ENCODE assay signal across 11 mouse cellular contexts in genomic region chr17:26698846-26699245, GRCm38 (mm10). TPM values are rescaled to one million over a fixed set of nuclear protein-coding genes. Genes with fewer than 3 reads are reported as not detected.
DNase-seq lines count a peak whose midpoint lies in the region; ATAC-seq and TF ChIP-seq lines count a peak whose summit lies in the region.
"Had no signal": no experiment of that assay in that cellular context is flagged by ENCODE, and none has a peak within 500 bp of the region (broad histone marks: within the 10 kb centered on the region; RNA-seq: fewer than 3 reads in every experiment).

No protein-coding gene starts in this region.

- H3K36me3 ChIP-seq in heart, embryonic 13.5 days = peaks cover 68% of the 10 kb centered on the region
- H3K36me3 ChIP-seq in midbrain, embryonic 11.5 days (ENCODE audit: control insufficient read depth, insufficient read depth, low read length) = peaks cover 8% of the 10 kb centered on the region; the same call in 1 of the 2 replicates
- peaks cover 23% of the 10 kb centered on the region for H3K36me3 ChIP-seq in midbrain, embryonic 15.5 days (replicated peaks)

- 85% methylated on average over 5 of the region's 5 CpGs for WGBS in heart, embryonic 13.5 days
- WGBS in midbrain, embryonic 11.5 days = 84% methylated on average over 5 of the region's 5 CpGs
- WGBS in midbrain, embryonic 15.5 days = 89% methylated on average over 5 of the region's 5 CpGs
- WGBS in bone marrow, adult 2 months = 83% methylated on average over 5 of the region's 5 CpGs

- no peak for TF ChIP-seq POLR2A in bone marrow, adult 2 months (IDR thresholded peaks at IDR 0.05; ENCODE audit: borderline replicate concordance, control insufficient read depth, low read depth, low read length)

- H3K4me1 ChIP-seq in heart, embryonic 13.5 days = peaks cover 57% of the 10 kb centered on the region
- no peaks in the 10 kb centered on the region for H3K4me1 ChIP-seq in midbrain, embryonic 11.5 days (ENCODE audit: control insufficient read depth, insufficient read depth, low read length)
- H3K4me1 ChIP-seq in midbrain, embryonic 15.5 days = no peaks in the 10 kb centered on the region; the same call in 1 of the 2 replicates
- H3K4me1 ChIP-seq in bone marrow, adult 2 months (ENCODE audit: control insufficient read depth, insufficient read depth, low read length) = no peaks in the 10 kb centered on the region; the same call in 1 of the 2 replicates

- intact Hi-C loops in heart, postnatal 14 days (cut with DNase I) = no loop called here
- intact Hi-C loops in left cerebral cortex, postnatal 14 days (cut with DNase I) = no loop called here

- no peak overlapping the region for H3K9ac ChIP-seq in heart, embryonic 13.5 days
- H3K9ac ChIP-seq in midbrain, embryonic 11.5 days (ENCODE audit: low read length) = no peak overlapping the region
- H3K9ac ChIP-seq in midbrain, embryonic 15.5 days = no peak overlapping the region
- H3K9ac ChIP-seq: neural tube, embryonic 13.5 days had no signal

- no peak overlapping the region for H3K4me2 ChIP-seq in heart, embryonic 13.5 days
- no peak overlapping the region for H3K4me2 ChIP-seq in midbrain, embryonic 11.5 days
- H3K4me2 ChIP-seq in midbrain, embryonic 15.5 days = no peak overlapping the region
- H3K4me2 ChIP-seq: neural tube, embryonic 13.5 days had no signal

- peak overlapping the region; percentile 62 for H3K27ac ChIP-seq in heart, embryonic 13.5 days (replicated peaks)
- no peak overlapping the region for H3K27ac ChIP-seq in midbrain, embryonic 11.5 days (ENCODE audit: low read depth, low read length)
- no peak overlapping the region for H3K27ac ChIP-seq in midbrain, embryonic 15.5 days
- no peak overlapping the region for H3K27ac ChIP-seq in bone marrow, adult 2 months (ENCODE audit: control insufficient read depth, insufficient read depth, low read depth, low read length, poor library complexity)
- H3K27ac ChIP-seq: heart, embryonic 10.5 days; neural tube, embryonic 13.5 days had no signal

- no peaks in the 10 kb centered on the region for H3K9me3 ChIP-seq in heart, embryonic 13.5 days
- no peaks in the 10 kb centered on the region for H3K9me3 ChIP-seq in midbrain, embryonic 11.5 days (ENCODE audit: control insufficient read depth, low read length)
- no peaks in the 10 kb centered on the region for H3K9me3 ChIP-seq in midbrain, embryonic 15.5 days
- H3K9me3 ChIP-seq: heart, embryonic 10.5 days; neural tube, embryonic 13.5 days had no signal

- DNase-seq in heart, postnatal 14 days = no peak
- DNase-seq in midbrain, embryonic 11.5 days (ENCODE audit: low spot score, missing footprints) = peak; percentile 59
- peak; percentile 26 for DNase-seq in thymus, postnatal 0 days (ENCODE audit: low spot score)
- no peak for DNase-seq in right cerebral cortex, adult 18-20 months
- DNase-seq in left cerebral cortex, postnatal 14 days (ENCODE audit: low spot score in 2 of 2) = no peak
- DNase-seq: cerebellum, adult 11-12 months had no signal

- no peak overlapping the region for H3K4me3 ChIP-seq in heart, embryonic 13.5 days
- H3K4me3 ChIP-seq in midbrain, embryonic 11.5 days (ENCODE audit: low read depth, low read length) = no peak overlapping the region
- H3K4me3 ChIP-seq in midbrain, embryonic 15.5 days = no peak overlapping the region
- no peak overlapping the region for H3K4me3 ChIP-seq in bone marrow, adult 2 months (replicated peaks; ENCODE audit: control insufficient read depth, low read depth, low read length)
- H3K4me3 ChIP-seq: heart, embryonic 10.5 days; neural tube, embryonic 13.5 days had no signal

- ATAC-seq in heart, embryonic 13.5 days (ENCODE audit: extremely low read depth, insufficient number of reproducible peaks, low FRiP score, low TSS enrichment) = no peak
- ATAC-seq in midbrain, embryonic 11.5 days (ENCODE audit: low FRiP score) = no peak
- no peak for ATAC-seq in midbrain, embryonic 15.5 days (replicated peaks)

- H3K27me3 ChIP-seq in heart, embryonic 13.5 days (replicated peaks) = no peaks in the 10 kb centered on the region
- no peaks in the 10 kb centered on the region for H3K27me3 ChIP-seq in midbrain, embryonic 11.5 days (ENCODE audit: control insufficient read depth, insufficient read depth, low read length)
- H3K27me3 ChIP-seq in midbrain, embryonic 15.5 days (replicated peaks) = no peaks in the 10 kb centered on the region
- H3K27me3 ChIP-seq: neural tube, embryonic 13.5 days had no signal

- TF ChIP-seq CTCF in bone marrow, adult 2 months (IDR thresholded peaks at IDR 0.05; ENCODE audit: control insufficient read depth, insufficient read depth, low read length) = peak; percentile 75

RNA-seq across cellular contexts. Expression of gene Crebrf, which starts 16.6 kb away (rescaled TPM):
- polyA plus RNA-seq in heart, embryonic 13.5 days (2015; fragmentation: Nextera tagmentation; extraction: Ambion mirVana) = 9.4 and 10.2 TPM in 2 replicates
- total RNA-seq in heart, postnatal 14 days (2021) = 10 to 100 TPM; 44.5 to 49.6 TPM
- 4.0 and 5.5 TPM in 2 replicates for polyA plus RNA-seq in midbrain, embryonic 11.5 days (2014; fragmentation: Nextera tagmentation; extraction: Ambion mirVana)
- 11.8 and 14.8 TPM in 2 replicates for polyA plus RNA-seq in midbrain, embryonic 15.5 days (2015; fragmentation: Nextera tagmentation; extraction: Ambion mirVana)
- 28.1 and 33.9 TPM in 2 replicates for polyA plus RNA-seq in bone marrow, adult 2 months (2011; ENCODE audit: insufficient read depth, insufficient read length, low replicate concordance, missing spikeins)
- 18.3 and 21.4 TPM in 2 replicates for polyA plus RNA-seq in thymus, postnatal 0 days (2015; fragmentation: Nextera tagmentation; extraction: Ambion mirVana)
- total RNA-seq in left cerebral cortex, postnatal 14 days (2021) = 10 to 100 TPM; 34.8 to 35.6 TPM

RNA-seq across cellular contexts. Expression of gene Atp6v0e, which starts 35.8 kb away (rescaled TPM):
- polyA plus RNA-seq in heart, embryonic 13.5 days (2015; fragmentation: Nextera tagmentation; extraction: Ambion mirVana) = 187 and 228 TPM in 2 replicates
- 10 to 100 TPM; 68.1 to 71.3 TPM for total RNA-seq in heart, postnatal 14 days (2021)
- polyA plus RNA-seq in midbrain, embryonic 11.5 days (2014; fragmentation: Nextera tagmentation; extraction: Ambion mirVana) = 104 and 110 TPM in 2 replicates
- 82.7 and 89.4 TPM in 2 replicates for polyA plus RNA-seq in midbrain, embryonic 15.5 days (2015; fragmentation: Nextera tagmentation; extraction: Ambion mirVana)
- polyA plus RNA-seq in bone marrow, adult 2 months (2011; ENCODE audit: insufficient read depth, insufficient read length, low replicate concordance, missing spikeins) = 80.6 and 112 TPM in 2 replicates
- polyA plus RNA-seq in thymus, postnatal 0 days (2015; fragmentation: Nextera tagmentation; extraction: Ambion mirVana) = 352 and 361 TPM in 2 replicates
- total RNA-seq in left cerebral cortex, postnatal 14 days (2021) = 10 to 100 TPM; 36.7 to 45.8 TPM

Comparison
In these comparisons a context has a peak if more than half of its experiments do, and no peak if none do; other contexts are left out.
1. DNase-seq: peak in midbrain, embryonic 11.5 days (single experiment) and thymus, postnatal 0 days (single experiment); none in heart, postnatal 14 days (0 of 2), right cerebral cortex, adult 18-20 months (single experiment) and left cerebral cortex, postnatal 14 days (0 of 2).